In genomic region chr1:182115651-182116408, GRCm38 (mm10) we compare ENCODE assay signal across 9 mouse cellular contexts. TPM values are rescaled to one million over a fixed set of nuclear protein-coding genes. Genes with fewer than 3 reads are reported as not detected.
DNase-seq lines count a peak whose midpoint lies in the region; ATAC-seq and TF ChIP-seq lines count a peak whose summit lies in the region.
"Had no signal": no experiment of that assay in that cellular context is flagged by ENCODE, and none has a peak within 500 bp of the region (broad histone marks: within the 10 kb centered on the region; RNA-seq: fewer than 3 reads in every experiment).

No protein-coding gene starts in this region.

- H3K9ac ChIP-seq in hindbrain, embryonic 15.5 days, result no peak overlapping the region
- no peak overlapping the region for H3K9ac ChIP-seq in hindbrain, embryonic 14.5 days
- H3K9ac ChIP-seq in ES-Bruce4 (ENCODE audit: low read depth, poor library complexity, severe bottlenecking), result no peak overlapping the region

- H3K27ac ChIP-seq in hindbrain, embryonic 15.5 days (replicated peaks), result no peak overlapping the region
- no peak overlapping the region for H3K27ac ChIP-seq in hindbrain, embryonic 14.5 days
- H3K27ac ChIP-seq in ES-Bruce4 (ENCODE audit: insufficient read depth, low read length), result no peak overlapping the region

- intact Hi-C loops in gastrocnemius, postnatal 36 days (cut with DNase I), result loop anchor here (1.0 to 5.0 kb wide), 2 partner anchors 227 to 389 kb away; no protein-coding TSS in a partner anchor

- WGBS in hindbrain, embryonic 15.5 days, result 46% methylated on average over 7 of the region's 7 CpGs
- 46% methylated on average over 7 of the region's 7 CpGs for WGBS in hindbrain, embryonic 14.5 days

- no peak overlapping the region for H3K4me3 ChIP-seq in hindbrain, embryonic 15.5 days
- no peak overlapping the region for H3K4me3 ChIP-seq in hindbrain, embryonic 14.5 days (replicated peaks; ENCODE audit: low read length)
- H3K4me3 ChIP-seq in ES-Bruce4 (ENCODE audit: low read depth, low read length), result no peak overlapping the region

- ATAC-seq in hindbrain, embryonic 15.5 days (ENCODE audit: low FRiP score, low read depth), result 0 out of 2 replicates have a peak, but pooled peaks have one; percentile 66
- no peak for ATAC-seq in hindbrain, embryonic 14.5 days (ENCODE audit: low FRiP score)
- ATAC-seq in cerebellum, adult (ENCODE audit: insufficient number of reproducible peaks, low FRiP score, low TSS enrichment), result peak; percentile 50; the same call in 1 of the 2 replicates

- H3K9me3 ChIP-seq in hindbrain, embryonic 15.5 days, result no peaks in the 10 kb centered on the region
- no peaks in the 10 kb centered on the region for H3K9me3 ChIP-seq in hindbrain, embryonic 14.5 days (ENCODE audit: control insufficient read depth, low read length)
- no peaks in the 10 kb centered on the region for H3K9me3 ChIP-seq in ES-Bruce4 (replicated peaks; ENCODE audit: control insufficient read depth, insufficient read depth, low read length, poor library complexity, severe bottlenecking)

- no peak for TF ChIP-seq POLR2A in ES-Bruce4 (IDR thresholded peaks at IDR 0.05; ENCODE audit: insufficient read depth, low read length)

- H3K36me3 ChIP-seq in hindbrain, embryonic 15.5 days, result no peaks in the 10 kb centered on the region
- H3K36me3 ChIP-seq in hindbrain, embryonic 14.5 days (replicated peaks; ENCODE audit: control insufficient read depth, insufficient read depth), result no peaks in the 10 kb centered on the region
- no peaks in the 10 kb centered on the region for H3K36me3 ChIP-seq in ES-Bruce4 (ENCODE audit: control insufficient read depth, insufficient read depth, low read length, poor library complexity, severe bottlenecking)

- no peak overlapping the region for H3K4me2 ChIP-seq in hindbrain, embryonic 15.5 days
- no peak overlapping the region for H3K4me2 ChIP-seq in hindbrain, embryonic 14.5 days (replicated peaks)

- TF ChIP-seq EP300 in ES-Bruce4 (IDR thresholded peaks at IDR 0.05; ENCODE audit: insufficient read depth, low read depth, low read length), result 0 out of 2 replicates have a peak, but pooled peaks have one; percentile 18

- no peaks in the 10 kb centered on the region for H3K27me3 ChIP-seq in hindbrain, embryonic 15.5 days
- H3K27me3 ChIP-seq in hindbrain, embryonic 14.5 days (ENCODE audit: control insufficient read depth, insufficient read depth, low read length), result no peaks in the 10 kb centered on the region
- H3K27me3 ChIP-seq in ES-Bruce4 (ENCODE audit: control insufficient read depth, insufficient read depth, low read length, poor library complexity, severe bottlenecking), result no peaks in the 10 kb centered on the region

- no peak for DNase-seq in hindbrain, embryonic 14.5 days (ENCODE audit: low spot score)
- DNase-seq in gastrocnemius, postnatal 36 days, result peak; percentile 42
- DNase-seq in lung, adult 18-20 months, result peak; percentile 70 to 79
- DNase-seq in natural killer cell, adult 2 months (ENCODE audit: low spot score in 2 of 2), result no peak
- no peak for DNase-seq in spleen, postnatal 36 days (ENCODE audit: low spot score in 2 of 2)

- TF ChIP-seq CTCF in ES-Bruce4 (IDR thresholded peaks at IDR 0.05; ENCODE audit: low read depth, low read length), result peak; percentile 80

- H3K4me1 ChIP-seq in hindbrain, embryonic 15.5 days (replicated peaks), result peaks cover 18% of the 10 kb centered on the region
- H3K4me1 ChIP-seq in hindbrain, embryonic 14.5 days (replicated peaks; ENCODE audit: control insufficient read depth, insufficient read depth, low read length), result peaks cover 17% of the 10 kb centered on the region
- H3K4me1 ChIP-seq in ES-Bruce4 (ENCODE audit: control insufficient read depth, insufficient read depth, low read length), result no peaks in the 10 kb centered on the region

RNA-seq across cellular contexts. Expression of gene Srp9, which starts 8.7 kb away (rescaled TPM):
- polyA plus RNA-seq in hindbrain, embryonic 15.5 days (2015; fragmentation: Nextera tagmentation; extraction: Ambion mirVana), result 121 and 127 TPM in 2 replicates
- polyA plus RNA-seq in hindbrain, embryonic 14.5 days (2014; fragmentation: Nextera tagmentation; extraction: Ambion mirVana), result 139 and 142 TPM in 2 replicates
- polyA plus RNA-seq in ES-Bruce4 (2011; ENCODE audit: insufficient read depth, insufficient read length, low read depth, missing spikeins), result 87.8 and 89.0 TPM in 2 replicates
- total RNA-seq in gastrocnemius, postnatal 36 days (2021), result 10 to 100 TPM; 38.7 to 42.4 TPM

RNA-seq across cellular contexts. Expression of gene Vmn1r1, which starts 48.5 kb away (rescaled TPM):
- polyA plus RNA-seq in hindbrain, embryonic 15.5 days (2015; fragmentation: Nextera tagmentation; extraction: Ambion mirVana), result not detected in 2 replicates
- polyA plus RNA-seq in hindbrain, embryonic 14.5 days (2014; fragmentation: Nextera tagmentation; extraction: Ambion mirVana), result not detected in 2 replicates
- not detected in 2 replicates for polyA plus RNA-seq in ES-Bruce4 (2011; ENCODE audit: insufficient read depth, insufficient read length, low read depth, missing spikeins)
- total RNA-seq in gastrocnemius, postnatal 36 days (2021), result not detected
- total RNA-seq: layer of hippocampus, postnatal 14 days had no signal

Comparison
In these comparisons a context has a peak if more than half of its experiments do, and no peak if none do; other contexts are left out.
1. DNase-seq: peak in gastrocnemius, postnatal 36 days (2 of 2) and lung, adult 18-20 months (2 of 2); none in hindbrain, embryonic 14.5 days (single experiment), natural killer cell, adult 2 months (0 of 2) and spleen, postnatal 36 days (0 of 2).